ENCODE assay signal across 8 mouse cellular contexts in the genomic region with DNA sequence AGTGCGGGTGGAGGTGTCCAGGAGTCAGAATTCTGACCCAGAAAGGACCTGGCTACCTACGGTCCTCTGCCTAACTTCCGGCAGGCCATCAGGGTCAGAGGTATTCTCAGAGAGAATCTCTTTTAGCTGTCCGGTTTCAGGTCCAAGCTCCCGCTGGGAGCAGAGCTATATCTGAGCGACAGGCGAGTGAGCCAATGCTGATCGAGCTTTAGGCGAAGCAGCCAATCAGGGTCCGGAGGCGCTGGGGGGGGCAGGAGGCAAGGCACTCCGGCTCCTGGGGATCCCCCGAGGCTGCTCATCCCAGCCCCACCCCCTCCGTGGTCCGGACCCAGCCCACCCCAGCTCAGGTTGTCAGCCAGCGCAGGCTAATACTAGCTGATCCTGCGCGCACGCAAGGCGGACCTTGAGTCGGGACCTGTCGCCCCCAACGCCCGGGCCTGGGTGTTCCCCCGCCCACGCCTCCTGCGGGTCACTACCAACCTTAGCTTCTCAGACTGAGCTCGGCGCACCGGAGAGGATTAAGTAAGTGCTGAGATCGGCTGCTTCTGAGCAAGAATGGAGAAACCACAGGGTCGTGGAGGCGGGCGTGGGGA. TPM values are rescaled to one million over a fixed set of nuclear protein-coding genes. Genes with fewer than 3 reads are reported as not detected.
DNase-seq lines count a peak whose midpoint lies in the region; ATAC-seq and TF ChIP-seq lines count a peak whose summit lies in the region.

6430571L13Rik (plus strand) TSS at position 336 of the 593 bp plus-strand sequence.

- TF ChIP-seq RAD21 in MEL (IDR thresholded peaks at IDR 0.05; ENCODE audit: low read depth, low read length): no peak

- peaks cover 0 to 13% of the 10 kb centered on the region in 2 experiments; a peak in 2 of 4 replicates for H3K36me3 ChIP-seq in MEL (ENCODE audit: control insufficient read depth in 1 of 2, insufficient read depth in 2 of 2, low read length in 2 of 2)
- no peaks in the 10 kb centered on the region for H3K36me3 ChIP-seq in hindbrain, embryonic 11.5 days (ENCODE audit: control insufficient read depth, insufficient read depth, low read length)

- H3K4me2 ChIP-seq in hindbrain, embryonic 11.5 days (replicated peaks; ENCODE audit: low read depth, low read length): peak within 1 kb of the TSS; percentile 61

- peaks cover 4% of the 10 kb centered on the region; the same call in 1 of the 2 replicates for H3K79me2 ChIP-seq in MEL (ENCODE audit: control insufficient read depth, insufficient read depth, low read length, poor library complexity)

- no peak for TF ChIP-seq POLR2A in MEL (IDR thresholded peaks at IDR 0.05; ENCODE audit: control insufficient read depth in 1 of 2, insufficient read depth in 1 of 2, low read depth in 1 of 2, low read length in 2 of 2, poor library complexity in 1 of 2)

- H3K27me3 ChIP-seq in MEL (ENCODE audit: control insufficient read depth in 1 of 2, insufficient read depth in 2 of 2, low read length in 2 of 2): no peaks in the 10 kb centered on the region; a peak in 1 of 4 replicates
- H3K27me3 ChIP-seq in hindbrain, embryonic 11.5 days (ENCODE audit: control insufficient read depth, insufficient read depth, low read length): 0 out of 2 replicates have a peak, but pooled peaks cover 5% of the 10 kb centered on the region

- no peak within 1 kb of the TSS for H3K27ac ChIP-seq in MEL (ENCODE audit: control insufficient read depth, low read depth, low read length)
- no peak within 1 kb of the TSS for H3K27ac ChIP-seq in hindbrain, embryonic 11.5 days (ENCODE audit: low read depth, low read length)

- peaks cover 0 to 20% of the 10 kb centered on the region in 2 experiments; a peak in 2 of 4 replicates for H3K4me1 ChIP-seq in MEL (ENCODE audit: control insufficient read depth in 1 of 2, insufficient read depth in 2 of 2, low read length in 2 of 2)
- no peaks in the 10 kb centered on the region for H3K4me1 ChIP-seq in hindbrain, embryonic 11.5 days (replicated peaks; ENCODE audit: control insufficient read depth, insufficient read depth, low read length)

- H3K4me3 ChIP-seq in MEL (ENCODE audit: control insufficient read depth in 1 of 2, insufficient read depth in 1 of 2, low read depth in 2 of 2, low read length in 2 of 2): peak within 1 kb of the TSS; percentile 67 to 78
- H3K4me3 ChIP-seq in hindbrain, embryonic 11.5 days (ENCODE audit: low read depth, low read length): peak within 1 kb of the TSS; percentile 40

- H3K9me3 ChIP-seq in MEL (replicated peaks; ENCODE audit: insufficient read depth, low read length): no peaks in the 10 kb centered on the region
- no peaks in the 10 kb centered on the region for H3K9me3 ChIP-seq in hindbrain, embryonic 11.5 days (ENCODE audit: control insufficient read depth, low read length)

- H3K9ac ChIP-seq in MEL (ENCODE audit: control insufficient read depth, low read depth, low read length, poor library complexity, severe bottlenecking): peak within 1 kb of the TSS; percentile 71
- peak within 1 kb of the TSS; percentile 51 for H3K9ac ChIP-seq in hindbrain, embryonic 11.5 days (ENCODE audit: low read depth, low read length)

- no peak for TF ChIP-seq EP300 in MEL (IDR thresholded peaks at IDR 0.05; ENCODE audit: low read depth in 1 of 2, low read length in 2 of 2)

- no peak for TF ChIP-seq CTCF in MEL (IDR thresholded peaks at IDR 0.05 in 2 of 3, conservative IDR thresholded peaks at IDR 0.05 in 1 of 3; ENCODE audit: control insufficient read depth in 1 of 3, insufficient read depth in 1 of 3, low read depth in 2 of 3, low read length in 3 of 3, poor library complexity in 1 of 3, severe bottlenecking in 1 of 3)

- peak; percentile 88 for ATAC-seq in frontal cortex, adult (ENCODE audit: low TSS enrichment)
- ATAC-seq in hindbrain, embryonic 11.5 days (ENCODE audit: low FRiP score): peak; percentile 92

- under 1% methylated on average over 33 of the region's 34 CpGs for WGBS in hindbrain, embryonic 11.5 days

- DNase-seq in MEL (ENCODE audit: low read depth, low spot score): peak; percentile 96
- DNase-seq in cerebellum, adult 18-20 months: peak; percentile 96 to 98
- peak; percentile 94 for DNase-seq in hindbrain, embryonic 11.5 days (ENCODE audit: low spot score)
- peak; percentile 96 for DNase-seq in layer of hippocampus, postnatal 10 days (ENCODE audit: low spot score in 2 of 2)
- DNase-seq in lung, postnatal 10 days: peak; percentile 97
- DNase-seq in ovary, postnatal 36 days (ENCODE audit: low spot score): peak; percentile 92
- peak; percentile 89 for DNase-seq in thymus, postnatal 25 days

TF ChIP-seq in MEL, 35 proteins besides CTCF, POLR2A, EP300 and RAD21:
- no peak for TF ChIP-seq USF1 (IDR thresholded peaks at IDR 0.05; ENCODE audit: low read depth, low read length)
- TF ChIP-seq NRF1 (IDR thresholded peaks at IDR 0.05; ENCODE audit: insufficient read depth, low read depth, low read length, poor library complexity, severe bottlenecking): 0 out of 2 replicates have a peak, but pooled peaks have one; percentile 45
- TF ChIP-seq BHLHE40 (IDR thresholded peaks at IDR 0.05; ENCODE audit: borderline replicate concordance, low read depth, low read length): no peak
- no peak for TF ChIP-seq ZMIZ1 (IDR thresholded peaks at IDR 0.05; ENCODE audit: low read depth, low read length)
- TF ChIP-seq KAT2A (conservative IDR thresholded peaks at IDR 0.05; ENCODE audit: low read depth, low read length): no peak
- TF ChIP-seq MAZ (IDR thresholded peaks at IDR 0.05; ENCODE audit: low read depth, low read length): peak; percentile 90
- TF ChIP-seq ETS1 (IDR thresholded peaks at IDR 0.05; ENCODE audit: low read depth, low read length): no peak
- TF ChIP-seq TAL1 (IDR thresholded peaks at IDR 0.05; ENCODE audit: low read length): no peak
- TF ChIP-seq SMC3 (IDR thresholded peaks at IDR 0.05; ENCODE audit: low read depth, low read length): no peak
- TF ChIP-seq POLR2AphosphoS2 (IDR thresholded peaks at IDR 0.05; ENCODE audit: low read length): no peak
- no peak for TF ChIP-seq USF2 (IDR thresholded peaks at IDR 0.05; ENCODE audit: borderline replicate concordance in 1 of 2, insufficient read depth in 1 of 2, low read depth in 1 of 2, low read length in 2 of 2)
- no peak for TF ChIP-seq MXI1 (IDR thresholded peaks at IDR 0.05; ENCODE audit: low read depth, low read length)
- no peak for TF ChIP-seq E2F4 (IDR thresholded peaks at IDR 0.05; ENCODE audit: borderline replicate concordance, low read depth, low read length)
- no peak for TF ChIP-seq TCF12 (IDR thresholded peaks at IDR 0.05; ENCODE audit: low read depth, low read length)
- TF ChIP-seq SIN3A (IDR thresholded peaks at IDR 0.05; ENCODE audit: low read length): peak; percentile 55
- no peak for TF ChIP-seq MAX (IDR thresholded peaks at IDR 0.05; ENCODE audit: low read length)
- TF ChIP-seq RCOR1 (IDR thresholded peaks at IDR 0.05; ENCODE audit: low read depth, low read length): no peak
- no peak for TF ChIP-seq POLR2AphosphoS5 (IDR thresholded peaks at IDR 0.05; ENCODE audit: borderline replicate concordance, low read depth, low read length)
- no peak for TF ChIP-seq GATA1 (IDR thresholded peaks at IDR 0.05; ENCODE audit: low read depth, low read length)
- no peak for TF ChIP-seq TBP (IDR thresholded peaks at IDR 0.05; ENCODE audit: low read depth, low read length)
- TF ChIP-seq CHD2 (IDR thresholded peaks at IDR 0.05; ENCODE audit: low read length): peak; percentile 82
- TF ChIP-seq ZC3H11A (IDR thresholded peaks at IDR 0.05; ENCODE audit: low read depth, low read length): no peak
- TF ChIP-seq ZNF384 (IDR thresholded peaks at IDR 0.05; ENCODE audit: low read depth, low read length): no peak
- TF ChIP-seq MAFK (IDR thresholded peaks at IDR 0.05; ENCODE audit: borderline replicate concordance, low read depth, low read length): no peak
- no peak for TF ChIP-seq MYB (IDR thresholded peaks at IDR 0.05; ENCODE audit: low read depth, low read length)
- no peak for TF ChIP-seq MYC (IDR thresholded peaks at IDR 0.05; ENCODE audit: low read depth, low read length)
- 0 out of 2 replicates have a peak, but pooled peaks have one; percentile 28 for TF ChIP-seq NELFE (IDR thresholded peaks at IDR 0.05; ENCODE audit: low read depth, low read length)
- no peak for TF ChIP-seq ELF1 (IDR thresholded peaks at IDR 0.05; ENCODE audit: low read depth, low read length)
- no peak for TF ChIP-seq UBTF (IDR thresholded peaks at IDR 0.05; ENCODE audit: borderline replicate concordance, insufficient read depth, low read depth, low read length)
- TF ChIP-seq JUND (IDR thresholded peaks at IDR 0.05; ENCODE audit: low read depth, low read length): no peak
- TF ChIP-seq HCFC1 (IDR thresholded peaks at IDR 0.05; ENCODE audit: low read depth, low read length): no peak
- no peak for TF ChIP-seq CHD1 (IDR thresholded peaks at IDR 0.05; ENCODE audit: low read depth, low read length)
- TF ChIP-seq MEF2A (IDR thresholded peaks at IDR 0.05; ENCODE audit: extremely low read depth, insufficient replicate concordance, low read depth, low read length, poor library complexity, severe bottlenecking): no peak
- no peak for TF ChIP-seq ZKSCAN1 (IDR thresholded peaks at IDR 0.05; ENCODE audit: low read depth, low read length)
- no peak for TF ChIP-seq GABPA (IDR thresholded peaks at IDR 0.05; ENCODE audit: low read depth, low read length)
TF ChIP-seq in MEL: peak in this region for 5.

RNA-seq across cellular contexts. Expression of gene 6430571L13Rik, which starts in this region (rescaled TPM):
- 0.35 and 0.36 TPM in 2 replicates for total RNA-seq in MEL (2012; rRNA removed)
- polyA plus RNA-seq in MEL (2012; ENCODE audit: insufficient read depth in 1 of 2, insufficient read length in 2 of 2, low read depth in 1 of 2, low replicate concordance in 2 of 2, missing spikeins in 1 of 2): under 1 TPM in 1 of 2 experiments, not detected in 1; 0.35 TPM
- polyA plus RNA-seq in hindbrain, embryonic 11.5 days (2014; fragmentation: Nextera tagmentation; extraction: Ambion mirVana): 1.6 and 1.9 TPM in 2 replicates
- 1 to 10 TPM; 2.5 to 3.2 TPM for total RNA-seq in layer of hippocampus, postnatal 10 days (2021)

Comparison
In these comparisons a context has a peak if more than half of its experiments do, and no peak if none do; other contexts are left out.
1. Peak in DNase-seq, H3K4me3 ChIP-seq and H3K9ac ChIP-seq in MEL; RNA of the gene not detected or under 1 TPM.